Mouse (Mus musculus) E14TG2a.4 (cell line): ENCODE measurements around the gene Arntl.
A peak's percentile ranks its signal among the peaks of the same experiment; 100 is the strongest.

Experiments used
- H3K27me3 ChIP-seq: 2 replicates; pipeline ENCODE4 v1.6.1; 2014; ENCODE audit warnings: low read length, control low read depth; ENCODE audit not compliant: insufficient read depth
- H3K36me3 ChIP-seq: 2 replicates; pipeline ENCODE4 v1.6.1; 2014; ENCODE audit warnings: low read length, control low read depth; ENCODE audit not compliant: insufficient read depth
- H3K4me1 ChIP-seq: replicated peaks from 2 replicates; pipeline ENCODE4 v1.6.1; 2014; ENCODE audit warnings: low read depth, low read length, control low read depth
- H3K4me3 ChIP-seq: replicated peaks from 2 replicates; pipeline ENCODE4 v1.5.1; 2014; ENCODE audit warnings: mild to moderate bottlenecking, low read length
- H3K9me3 ChIP-seq: 2 replicates; pipeline ENCODE4 v1.6.1; 2014; ENCODE audit warnings: low read length, control low read depth
- CTCF ChIP-seq: conservative IDR thresholded peaks from 2 replicates; pipeline ENCODE4 v1.5.1; 2014; ENCODE audit warnings: low read length
- NANOG ChIP-seq: IDR thresholded peaks from 2 replicates; pipeline ENCODE4 v1.6.1; 2014; ENCODE audit warnings: borderline replicate concordance, low read length, mixed read lengths
- POU5F1 ChIP-seq: IDR thresholded peaks from 2 replicates; pipeline ENCODE4 v1.6.1; 2014; ENCODE audit warnings: low read length, borderline replicate concordance

The Arntl gene

DNA sequence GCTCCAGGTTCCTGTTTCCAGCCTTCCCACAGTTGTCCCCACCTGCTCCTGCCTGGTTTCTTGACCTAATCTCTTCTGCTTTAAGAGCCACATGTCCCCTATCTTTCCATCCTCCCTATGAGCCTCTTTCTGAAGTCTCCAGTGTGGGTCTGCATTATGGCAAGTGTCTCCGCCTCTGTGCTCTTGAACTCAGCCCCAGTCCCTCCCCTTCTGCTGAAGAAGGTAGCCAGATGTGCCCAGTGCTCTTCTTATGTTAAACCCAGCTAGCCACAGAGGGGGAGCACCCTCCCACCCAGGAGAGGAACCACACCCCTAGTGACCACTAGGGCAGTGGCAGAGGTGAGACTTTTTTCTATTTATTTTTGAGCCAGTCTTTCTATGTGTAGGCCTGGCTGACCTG lies 56.7 kb downstream of the Arntl start:
- Histone ChIP-seq H3K36me3 (no peaks in the 10 kb centered on the region), H3K27me3 (no peaks in the 10 kb centered on the region)
- no peak for TF ChIP-seq NANOG
- TF ChIP-seq CTCF, result no peak
- no peak for TF ChIP-seq POU5F1

DNA sequence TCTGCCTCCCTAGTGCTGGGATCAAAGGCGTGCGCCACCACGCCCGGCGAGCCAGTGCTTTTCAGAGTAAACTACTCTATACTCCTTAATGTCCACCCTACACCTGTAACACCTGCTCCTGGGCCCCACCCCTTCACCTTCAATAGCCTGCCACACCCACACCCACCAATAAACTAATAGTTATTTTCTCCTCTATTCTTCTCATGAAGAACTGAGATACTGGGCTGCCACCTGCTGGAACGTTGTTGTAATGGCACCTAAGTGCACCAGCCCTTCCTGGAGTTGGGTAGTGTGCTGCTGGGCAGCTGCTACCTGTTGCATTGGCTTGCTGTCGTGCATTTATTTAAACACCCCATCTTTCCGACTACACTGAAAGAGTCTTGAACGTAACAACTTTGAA lies 61.0 kb downstream of the Arntl start:
- no peak overlapping the region for H3K4me3 ChIP-seq
- H3K36me3 ChIP-seq, result no peaks in the 10 kb centered on the region

More for the DNA sequence above, 56.7 kb downstream of the Arntl start:
- Histone ChIP-seq H3K9me3 (peaks cover 14% of the 10 kb centered on the region), H3K4me1 (peaks cover 84% of the 10 kb centered on the region), H3K4me3 (peak overlapping the region; percentile 13; the same call in 1 of the 2 replicates)

DNA sequence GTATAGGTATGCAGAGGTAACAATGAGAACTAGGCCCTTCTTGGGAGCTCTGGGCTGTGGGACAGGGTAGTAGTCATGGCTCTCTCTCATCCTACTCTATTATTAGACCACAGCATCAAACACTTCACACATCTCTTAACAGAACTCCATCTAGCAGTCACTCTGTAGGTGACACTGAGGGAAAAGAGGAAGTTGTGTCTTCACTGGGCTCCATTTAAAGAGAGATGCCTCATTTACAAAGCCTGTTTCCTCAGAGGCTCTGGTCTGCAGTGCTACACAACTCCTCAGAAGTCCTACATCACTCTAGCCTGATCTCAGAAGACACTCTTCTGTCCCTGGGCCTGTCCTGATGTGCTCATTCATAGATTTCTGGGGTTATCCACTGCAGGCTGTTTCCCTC lies 61.8 kb downstream of the Arntl start:
- H3K36me3 ChIP-seq, result no peaks in the 10 kb centered on the region
- no peaks in the 10 kb centered on the region for H3K27me3 ChIP-seq
- H3K9me3 ChIP-seq, result no peaks in the 10 kb centered on the region
- peaks cover 67% of the 10 kb centered on the region for H3K4me1 ChIP-seq
- TF ChIP-seq CTCF (no peak), POU5F1 (no peak), NANOG (no peak)
- no peak overlapping the region for H3K4me3 ChIP-seq

More for the DNA sequence above, 61.0 kb downstream of the Arntl start:
- Histone ChIP-seq H3K9me3 (no peaks in the 10 kb centered on the region), H3K27me3 (no peaks in the 10 kb centered on the region), H3K4me1 (peaks cover 73% of the 10 kb centered on the region)
- TF ChIP-seq POU5F1 (no peak), CTCF (peak; percentile 68), NANOG (no peak)

DNA sequence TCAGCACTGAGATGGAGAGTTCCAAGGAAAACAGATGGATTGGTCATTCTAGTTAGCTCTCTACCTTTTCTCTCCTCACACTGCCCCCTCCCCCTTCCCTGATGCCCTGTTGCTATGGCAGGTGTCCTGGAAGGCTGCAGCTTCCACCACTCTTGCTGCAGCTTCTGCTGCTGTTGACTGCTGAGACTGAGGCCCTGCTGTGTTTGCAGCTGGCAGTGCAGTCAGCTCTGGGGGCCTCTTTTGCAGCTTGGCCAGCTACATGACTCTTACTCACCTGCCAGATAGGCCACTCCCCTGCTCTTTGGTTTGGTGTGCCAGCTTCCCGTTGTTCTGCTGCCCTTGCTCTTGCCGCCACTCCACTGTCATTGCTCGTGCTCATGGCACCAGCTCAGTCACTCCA lies 62.7 kb downstream of the Arntl start:
- Histone ChIP-seq H3K27me3 (no peaks in the 10 kb centered on the region), H3K36me3 (no peaks in the 10 kb centered on the region), H3K4me3 (no peak overlapping the region), H3K4me1 (peaks cover 59% of the 10 kb centered on the region), H3K9me3 (no peaks in the 10 kb centered on the region)
- TF ChIP-seq NANOG (no peak), POU5F1 (no peak), CTCF (no peak)

DNA sequence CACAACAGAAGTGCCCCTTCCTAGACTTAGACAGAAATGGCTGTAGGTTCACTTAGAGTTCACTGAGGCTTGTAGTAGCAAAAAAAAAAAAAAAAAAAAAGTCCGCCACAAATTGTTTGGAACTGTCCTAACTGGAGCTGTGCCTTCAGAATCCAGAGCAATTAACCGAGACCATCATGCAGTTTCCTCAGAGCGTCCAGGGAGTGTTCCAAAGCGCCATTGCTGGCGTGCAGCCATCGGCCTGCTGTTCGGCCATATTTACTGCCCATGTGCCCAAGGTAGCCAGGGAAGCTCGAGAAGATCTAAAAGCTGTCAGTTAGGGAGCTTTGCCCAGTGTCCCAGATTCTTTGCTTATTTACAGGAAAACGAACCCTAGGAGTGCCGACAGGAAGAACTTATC lies 63.3 kb downstream of the Arntl start:
- H3K9me3 ChIP-seq, result no peaks in the 10 kb centered on the region
- TF ChIP-seq POU5F1 (no peak), NANOG (no peak), CTCF (no peak)

DNA sequence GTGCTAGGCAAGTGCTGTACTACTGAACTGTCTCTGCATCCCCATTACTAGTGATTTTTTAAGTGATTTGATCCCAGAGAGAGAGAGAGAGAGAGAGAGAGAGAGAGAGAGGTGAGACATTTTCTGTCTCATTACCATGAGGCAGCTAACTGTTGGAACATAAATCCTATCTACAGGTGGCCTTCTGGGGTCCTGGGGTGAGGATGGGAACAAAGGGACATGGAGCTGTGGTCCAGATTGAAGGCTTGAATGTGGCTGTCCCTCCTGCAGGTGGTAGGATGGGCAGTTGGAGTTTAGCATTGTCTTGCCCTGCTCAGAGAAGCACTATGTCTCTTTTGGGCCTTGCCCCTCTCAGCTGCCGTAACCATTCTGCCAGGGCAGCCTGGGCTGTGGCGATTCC lies 63.7 kb downstream of the Arntl start:
- no peaks in the 10 kb centered on the region for H3K36me3 ChIP-seq
- H3K4me3 ChIP-seq, result 0 out of 2 replicates have a peak overlapping the region, but pooled peaks have one; percentile 21
- H3K9me3 ChIP-seq, result no peaks in the 10 kb centered on the region
- TF ChIP-seq POU5F1 (no peak), NANOG (no peak), CTCF (no peak)
- H3K4me1 ChIP-seq, result peaks cover 49% of the 10 kb centered on the region
- H3K27me3 ChIP-seq, result no peaks in the 10 kb centered on the region

More for the DNA sequence above, 63.3 kb downstream of the Arntl start:
- Histone ChIP-seq H3K4me1 (peaks cover 52% of the 10 kb centered on the region), H3K4me3 (peak overlapping the region; percentile 21; the same call in 1 of the 2 replicates), H3K27me3 (no peaks in the 10 kb centered on the region), H3K36me3 (no peaks in the 10 kb centered on the region)

DNA sequence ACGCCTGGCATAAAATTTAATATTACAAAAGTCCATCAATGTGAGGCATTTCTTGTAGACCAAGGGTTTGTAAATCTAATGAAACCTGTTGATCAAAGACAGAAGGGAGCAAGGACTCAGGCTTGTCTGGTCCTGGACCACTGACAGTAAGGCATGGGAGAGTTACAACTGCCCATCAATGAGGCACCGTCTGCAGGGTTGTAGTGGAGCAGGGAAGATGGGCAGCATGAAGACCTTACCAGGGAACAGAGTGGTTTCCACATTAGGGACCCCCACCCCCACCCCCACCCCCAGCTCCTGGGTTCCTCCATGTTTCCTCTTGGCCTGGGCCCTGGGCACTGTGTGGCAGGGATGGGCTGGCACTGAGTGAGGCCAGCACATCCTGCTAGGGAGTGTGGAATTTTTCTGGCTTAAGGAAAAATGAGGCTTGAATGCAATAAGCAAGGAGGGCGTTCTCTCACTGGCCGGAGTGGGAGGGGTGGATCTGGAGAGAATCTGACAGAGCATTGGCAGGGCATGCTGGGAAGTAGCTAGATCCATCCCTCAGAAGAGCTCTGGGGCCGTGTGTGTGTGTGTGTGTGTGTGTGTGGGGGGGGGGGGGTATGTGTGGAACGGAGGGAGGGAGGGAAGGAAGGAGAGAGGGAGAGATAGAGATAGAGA lies 65.2 kb downstream of the Arntl start:
- no peaks in the 10 kb centered on the region for H3K9me3 ChIP-seq
- H3K4me1 ChIP-seq, result peaks cover 39% of the 10 kb centered on the region
- TF ChIP-seq CTCF, result no peak
- no peaks in the 10 kb centered on the region for H3K36me3 ChIP-seq
- H3K4me3 ChIP-seq, result no peak overlapping the region
- no peaks in the 10 kb centered on the region for H3K27me3 ChIP-seq

DNA sequence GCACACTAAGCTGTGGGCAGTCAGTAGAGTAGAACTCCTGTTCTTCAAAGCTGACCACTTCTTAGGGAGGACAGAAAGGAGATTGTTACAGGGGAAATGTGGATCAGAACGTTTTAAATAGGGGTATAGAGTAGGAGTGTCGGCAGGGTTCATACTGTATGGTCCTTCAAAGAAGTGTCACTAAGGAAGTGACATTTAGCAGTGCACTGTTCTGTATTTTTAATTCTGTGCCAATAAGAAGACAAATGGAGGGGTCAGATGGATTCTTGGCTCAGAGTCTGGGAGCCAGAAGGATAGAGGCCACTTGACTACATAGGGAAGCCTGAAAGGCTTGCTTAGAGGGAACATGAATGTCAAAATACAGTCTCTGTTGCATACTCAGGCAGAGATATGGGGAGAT lies 70.0 kb downstream of the Arntl start:
- no peak overlapping the region for H3K4me3 ChIP-seq
- no peaks in the 10 kb centered on the region for H3K9me3 ChIP-seq
- H3K27me3 ChIP-seq, result no peaks in the 10 kb centered on the region
- TF ChIP-seq CTCF (no peak), POU5F1 (no peak), NANOG (no peak)
- no peaks in the 10 kb centered on the region for H3K36me3 ChIP-seq
- H3K4me1 ChIP-seq, result peaks cover 33% of the 10 kb centered on the region

DNA sequence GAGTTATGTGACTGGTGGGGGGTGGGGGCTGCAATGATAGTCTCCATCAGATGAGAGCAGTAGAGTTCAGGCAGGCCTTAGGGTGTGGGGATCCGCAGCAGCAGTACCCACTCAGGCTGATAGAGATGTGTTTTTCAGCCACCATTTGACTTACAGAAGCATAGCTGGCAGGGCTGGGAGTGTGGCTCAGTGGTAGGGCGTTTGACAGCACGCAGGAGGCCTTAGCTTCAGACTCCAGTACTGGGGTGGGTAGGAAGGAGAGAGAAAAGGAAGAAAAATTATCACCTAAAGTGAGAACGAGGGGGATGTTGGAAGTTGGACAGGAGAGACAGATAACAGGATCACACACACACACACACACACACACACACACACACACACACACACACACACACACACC lies 71.2 kb downstream of the Arntl start:
- Histone ChIP-seq H3K4me1 (peaks cover 29% of the 10 kb centered on the region), H3K36me3 (peaks cover 3% of the 10 kb centered on the region; the same call in 1 of the 2 replicates), H3K9me3 (no peaks in the 10 kb centered on the region), H3K4me3 (no peak overlapping the region), H3K27me3 (no peaks in the 10 kb centered on the region)
- no peak for TF ChIP-seq NANOG

DNA sequence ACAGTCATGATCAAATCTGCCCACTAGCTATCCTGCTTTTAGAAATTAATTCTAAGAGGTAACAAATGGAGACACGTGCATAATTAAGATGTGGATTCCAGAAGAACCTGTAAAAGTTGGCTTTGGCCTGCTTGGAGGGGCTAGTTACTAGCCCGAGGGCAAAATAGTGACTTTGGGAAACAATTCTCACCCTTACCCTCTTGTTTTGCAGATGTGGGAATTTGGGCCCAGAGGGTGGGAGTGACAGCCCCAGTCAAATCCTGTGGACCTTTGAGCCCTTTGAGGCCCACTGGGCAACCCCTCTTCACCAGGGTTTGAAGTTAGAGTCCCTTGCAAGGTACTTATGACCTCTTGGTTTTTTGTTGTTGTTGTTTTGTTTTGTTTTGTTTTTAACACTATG lies 72.0 kb downstream of the Arntl start:
- Histone ChIP-seq H3K27me3 (no peaks in the 10 kb centered on the region), H3K9me3 (no peaks in the 10 kb centered on the region), H3K4me1 (peaks cover 29% of the 10 kb centered on the region), H3K36me3 (peaks cover 7% of the 10 kb centered on the region; the same call in 1 of the 2 replicates), H3K4me3 (no peak overlapping the region)
- TF ChIP-seq NANOG, result no peak
- TF ChIP-seq CTCF, result no peak
- no peak for TF ChIP-seq POU5F1
